Mouse (Mus musculus) lung, postnatal 0 days (tissue): ENCODE measurements around the gene Espl1.

Source experiments
- CTCF ChIP-seq: IDR thresholded peaks from 2 replicates; pipeline ENCODE4 v1.5.1; 2016; ENCODE audit warnings: antibody characterized with exemption, mild to moderate bottlenecking
- EP300 ChIP-seq: IDR thresholded peaks from 2 replicates; pipeline ENCODE4 v1.6.1; 2016; ENCODE audit warnings: antibody characterized with exemption, mild to moderate bottlenecking, control low read depth

- no peak for TF ChIP-seq CTCF
- TF ChIP-seq EP300, result no peak
These were observed 19.2 kb downstream of the Espl1 start for GRCm38 (mm10) chr15:102315292-102315691.
